Mouse (Mus musculus) lung, postnatal 0 days (tissue): Measurements from ENCODE around the gene Syn2.

Source experiments
- CTCF ChIP-seq: IDR thresholded peaks from 2 replicates; pipeline ENCODE4 v1.5.1; 2016; ENCODE audit warnings: antibody characterized with exemption, mild to moderate bottlenecking
- EP300 ChIP-seq: IDR thresholded peaks from 2 replicates; pipeline ENCODE4 v1.6.1; 2016; ENCODE audit warnings: antibody characterized with exemption, mild to moderate bottlenecking, control low read depth

GRCm38 (mm10) chr6:115274705-115275104 lies 140.0 kb downstream of the Syn2 start:
- no peak for TF ChIP-seq CTCF
- no peak for TF ChIP-seq EP300
